Mouse (Mus musculus) embryo, embryonic 11.5 days (tissue): ENCODE results near the gene Pdzk1.

Source experiments
- DNase-seq: peaks from one replicate; pipeline ENCODE4 v3.0.0-alpha.2; 2012; ENCODE audit warnings: low read depth, low spot score

Pdzk1 gene

DNA sequence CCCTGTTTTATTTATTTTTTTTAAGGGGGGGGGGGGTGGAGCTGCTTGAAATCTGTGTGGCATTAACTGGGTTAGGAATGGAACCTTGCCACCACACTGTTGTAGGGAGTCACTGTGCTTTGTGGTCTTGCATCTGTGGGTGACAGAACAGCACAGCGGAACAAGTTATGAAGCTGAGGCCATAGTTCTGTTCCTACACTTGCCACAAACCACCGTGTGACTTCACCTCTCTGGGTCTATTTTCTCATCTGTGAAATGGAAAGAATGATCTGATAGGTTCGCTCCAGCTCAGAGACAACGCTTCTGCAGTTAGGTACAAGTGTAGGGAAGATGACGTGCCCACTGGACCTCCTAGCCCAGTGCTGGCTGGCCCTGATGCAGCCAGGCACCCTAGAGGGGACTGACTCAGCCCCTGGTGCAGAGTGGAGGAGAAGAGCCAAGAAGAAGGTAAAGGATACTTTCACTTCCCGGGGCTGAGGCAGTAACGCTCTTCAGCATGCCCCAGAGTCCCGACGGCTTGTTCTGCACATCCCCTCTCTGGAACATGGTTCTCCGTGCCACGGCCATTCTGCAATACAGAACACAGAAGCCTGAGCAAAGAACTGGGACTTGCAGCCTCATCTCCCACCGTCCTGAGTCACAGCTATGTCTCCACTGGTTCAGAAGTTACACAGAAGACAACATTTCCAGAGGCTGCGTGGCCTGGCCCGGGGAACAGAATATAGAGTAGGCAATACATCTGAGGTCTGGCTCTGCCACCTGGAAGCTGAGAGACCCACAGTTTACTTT, 53.2 kb downstream of the Pdzk1 start:
- DNase-seq = no peak

DNA sequence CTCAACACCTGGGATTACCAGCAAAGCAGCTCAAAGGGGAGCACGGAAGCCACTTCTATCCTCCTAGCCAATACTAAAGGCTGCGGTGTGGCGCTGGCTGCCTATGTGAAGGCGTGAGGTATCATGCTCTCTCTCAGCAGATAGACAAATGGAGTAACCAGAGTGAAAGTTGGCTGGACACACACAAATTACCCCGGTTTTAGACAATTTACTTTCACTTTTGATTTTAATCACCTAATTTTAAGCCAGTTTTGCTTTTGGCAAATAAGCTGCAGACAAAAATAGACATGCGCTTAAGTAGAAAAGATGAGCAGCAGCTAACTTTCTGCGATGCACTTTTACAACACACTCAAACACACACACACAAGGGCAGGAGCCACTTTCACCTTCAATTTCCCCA, 54.6 kb downstream of the Pdzk1 start:
- DNase-seq = no peak

DNA sequence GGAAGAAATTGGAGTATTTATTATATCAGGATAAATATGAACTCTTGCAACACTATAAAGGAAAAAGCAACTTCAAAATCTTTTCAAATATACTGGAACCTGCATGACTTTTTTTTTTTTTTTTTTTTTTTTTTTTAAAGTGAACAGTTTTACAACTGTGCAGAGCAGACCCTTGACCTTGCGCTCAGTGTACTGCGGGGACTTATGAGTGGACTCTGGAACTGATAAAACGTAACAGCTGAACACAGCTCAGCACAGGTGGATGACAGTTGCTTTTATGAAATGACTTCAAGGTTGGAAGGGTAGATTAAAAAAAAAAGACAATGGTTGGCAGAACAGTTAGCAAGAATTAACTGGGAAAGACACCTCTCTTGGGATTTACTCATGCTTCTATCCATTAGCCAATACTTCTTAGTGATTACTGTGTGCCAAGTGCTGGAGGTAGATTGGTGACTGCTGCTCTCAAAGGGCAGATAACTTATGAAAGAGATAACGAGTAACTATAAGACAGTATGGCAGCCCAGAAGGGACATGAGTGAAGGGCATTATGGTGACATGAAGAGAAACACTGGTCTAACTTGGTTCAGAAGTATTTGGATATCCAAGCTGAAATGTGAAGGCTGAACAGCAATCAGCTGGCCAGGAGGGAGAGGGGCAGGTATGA, 73.4 kb downstream of the Pdzk1 start:
- DNase-seq = no peak

DNA sequence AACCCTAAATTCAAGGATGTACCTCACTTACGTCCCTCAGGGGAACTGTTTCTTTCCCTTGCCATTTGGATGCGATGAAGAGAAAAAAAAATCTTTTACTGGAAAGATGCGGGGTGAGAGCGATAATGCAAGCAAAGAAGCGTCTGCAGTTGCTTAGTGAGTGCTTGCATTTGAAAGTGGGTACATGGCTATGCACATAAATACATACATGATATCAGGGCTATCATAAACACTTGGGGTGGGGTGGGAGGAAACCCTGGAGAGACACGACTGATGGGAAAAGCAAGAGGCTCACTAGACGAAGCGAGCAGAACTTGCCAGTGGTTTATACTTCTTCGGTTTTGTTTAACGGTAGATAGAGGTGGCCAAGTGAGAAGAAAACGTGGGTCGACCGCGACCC, 75.3 kb downstream of the Pdzk1 start, which contains the start of gene Gja5:
Gja5 (plus strand) TSS at position 301 of the 400 bp plus-strand sequence.
- DNase-seq = no peak

DNA sequence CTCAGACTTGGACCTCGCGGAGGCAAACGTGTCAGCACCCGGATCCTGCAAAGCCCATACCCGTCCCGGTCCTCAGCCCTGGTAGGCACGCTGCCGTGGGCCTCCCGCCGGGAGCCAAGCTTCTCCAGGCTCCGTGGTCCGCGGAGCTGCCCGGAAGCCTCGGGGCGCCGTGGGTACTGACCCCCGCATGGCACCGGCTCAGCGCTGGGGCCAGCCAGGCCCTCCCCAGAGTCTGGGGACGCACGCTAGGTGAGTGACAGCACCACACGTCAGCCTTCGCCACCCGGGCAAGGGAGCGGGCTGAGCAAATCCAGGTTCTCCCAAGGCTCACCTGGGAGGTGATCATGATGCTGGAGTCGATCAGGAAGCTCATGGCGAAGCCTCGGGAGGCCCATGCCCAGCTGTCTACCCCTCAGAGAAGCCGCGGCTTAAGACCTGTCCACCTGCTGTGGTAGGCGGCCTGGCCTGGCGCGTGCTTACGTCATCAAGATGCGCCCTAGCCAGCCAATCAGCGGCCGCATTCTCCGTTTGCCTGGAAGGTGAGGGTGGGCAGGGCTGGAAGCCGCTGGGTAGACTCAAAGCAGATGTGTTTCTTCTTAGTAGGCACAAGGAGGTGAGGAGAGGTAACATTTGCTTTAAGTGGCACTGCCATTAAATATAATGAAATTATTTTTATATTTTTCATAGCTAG, 75.9 kb downstream of the Pdzk1 start, which contains the start of gene Gpr89:
Gpr89 (minus strand) TSS at position 496 of the 691 bp plus-strand sequence.
- peak; percentile 85 for DNase-seq

DNA sequence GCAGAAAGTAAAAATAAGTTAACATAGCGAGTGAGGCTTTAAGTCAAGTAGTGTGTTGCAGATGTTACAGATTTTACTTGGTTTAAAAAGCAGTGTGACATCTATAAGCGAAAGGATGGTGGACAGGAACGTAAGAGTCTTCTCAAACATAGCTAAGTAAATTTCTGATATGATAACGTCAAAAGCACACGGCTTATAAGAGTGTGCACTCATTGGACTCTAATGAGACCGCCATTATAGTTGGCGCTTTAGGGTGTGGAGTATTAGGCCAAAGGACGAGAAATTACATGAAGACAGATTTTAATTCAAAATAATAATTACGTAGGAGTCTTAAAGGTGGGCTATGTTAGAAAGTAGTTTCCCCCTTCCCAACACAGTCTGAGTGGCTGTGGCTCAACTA, 76.5 kb downstream of the Pdzk1 start:
- DNase-seq = no peak
